Mouse (Mus musculus): ENCODE data around the gene Ambra1.

DNA sequence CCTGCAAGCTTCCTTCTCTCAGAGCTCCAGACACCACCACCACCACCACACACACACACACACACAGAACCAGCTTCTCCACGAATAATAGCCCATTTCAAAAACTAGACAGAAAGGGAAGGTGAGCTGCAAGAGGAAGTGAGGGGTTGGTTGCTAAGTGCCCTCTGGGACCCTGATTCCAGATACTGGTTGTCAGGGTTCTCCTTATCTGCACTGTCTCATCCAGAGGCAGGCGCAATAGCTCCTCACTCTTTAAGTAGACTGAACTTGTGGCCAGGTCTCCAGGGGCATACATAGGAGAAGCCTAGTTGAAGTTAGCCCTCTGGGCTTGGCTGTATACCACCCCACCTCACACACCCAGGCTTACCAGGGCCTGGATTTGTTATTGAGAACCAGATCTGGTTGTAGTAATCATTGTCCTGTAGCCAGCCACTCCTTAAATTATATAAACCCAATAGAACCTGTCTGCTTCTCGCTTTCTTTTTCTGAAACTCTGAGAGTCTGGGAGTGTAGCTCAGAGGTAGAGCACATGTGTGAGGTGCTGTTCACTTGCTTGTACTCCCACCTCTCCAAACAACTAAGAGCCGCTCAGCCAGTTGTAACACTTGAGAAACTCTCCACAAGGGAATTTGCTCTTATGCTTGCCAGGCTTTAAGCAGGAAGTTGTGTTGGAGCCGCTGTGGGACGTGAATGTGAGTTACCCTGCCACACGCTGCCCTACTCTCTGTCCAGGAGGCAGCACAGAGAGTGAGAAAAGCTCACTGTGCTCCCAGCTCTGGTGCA lies 183.6 kb downstream of the Ambra1 start:
- no peak for TF ChIP-seq GATA1 (IDR thresholded peaks at IDR 0.05; ENCODE audit: borderline replicate concordance, low read length)
- no peak for TF ChIP-seq FLI1 (IDR thresholded peaks at IDR 0.05; ENCODE audit: low read length)

Measured in megakaryocyte, embryonic 14.5 days (primary cell).